Mouse (Mus musculus) hindbrain, embryonic 16.5 days (tissue): ENCODE results near the gene Slco3a1. TPM values are rescaled to one million over a fixed set of nuclear protein-coding genes. Genes with fewer than 3 reads are reported as not detected.

Experiments
- ATAC-seq: fragments of 200-750 bp; cut with Nextera tagmentation; 2 replicates; pipeline ENCODE4 v1.8.0; 2017; ENCODE audit warnings: moderate TSS enrichment, moderate library complexity
- H3K27ac ChIP-seq: fragments of 300-500 bp; sonication (generic); 2 replicates; pipeline ENCODE4 v1.5.1; 2014; ENCODE audit warnings: low read depth, mild to moderate bottlenecking, control low read depth, low read length, moderate library complexity
- H3K27me3 ChIP-seq: fragments of 300-500 bp; sonication (generic); replicated peaks from 2 replicates; pipeline ENCODE4 v1.6.1; 2014; ENCODE audit warnings: low read length; ENCODE audit not compliant: control insufficient read depth, insufficient read depth
- H3K36me3 ChIP-seq: fragments of 300-500 bp; sonication (generic); 2 replicates; pipeline ENCODE4 v1.6.1; 2014; ENCODE audit warnings: mild to moderate bottlenecking, low read length, moderate library complexity, mixed read lengths; ENCODE audit not compliant: control insufficient read depth, insufficient read depth
- H3K4me1 ChIP-seq: fragments of 300-500 bp; sonication (generic); 2 replicates; pipeline ENCODE4 v1.6.1; 2014; ENCODE audit warnings: low read depth, low read length; ENCODE audit not compliant: control insufficient read depth, insufficient read depth
- H3K4me2 ChIP-seq: fragments of 300-500 bp; sonication (generic); 2 replicates; pipeline ENCODE4 v1.6.1; 2014; ENCODE audit warnings: mild to moderate bottlenecking, low read length, control low read depth, moderate library complexity
- H3K4me3 ChIP-seq: fragments of 300-500 bp; sonication (generic); 2 replicates; pipeline ENCODE4 v1.5.1; 2014; ENCODE audit warnings: mild to moderate bottlenecking, low read length, control low read depth, moderate library complexity
- H3K9ac ChIP-seq: fragments of 300-500 bp; sonication (generic); 2 replicates; pipeline ENCODE4 v1.6.1; 2014; ENCODE audit warnings: low read depth, mild to moderate bottlenecking, control low read depth, low read length, moderate library complexity
- H3K9me3 ChIP-seq: fragments of 300-500 bp; sonication (generic); 2 replicates; pipeline ENCODE4 v1.6.1; 2014; ENCODE audit warnings: mild to moderate bottlenecking, low read length, moderate library complexity; ENCODE audit not compliant: control insufficient read depth
- WGBS: fragments of 180-500 bp; shearing (Covaris S2); extraction: QIAGEN DNeasy Blood & Tissue Kit; methylation state at CpG from one replicate; pipeline ENCODE4 v1.1.7; 2014; 5-methylcytosine and 5-hydroxymethylcytosine counted together
- polyA plus RNA-seq: library from polyadenylated mRNA; unstranded; fragments of >200 nt; fragmentation: Nextera tagmentation; extraction: Ambion mirVana; gene quantifications from 2 replicates; pipeline ENCODE4 v1.2.1, GENCODE M21; 2015

The Slco3a1 gene
- polyA plus RNA-seq = 18.9 and 21.0 TPM in 2 replicates

GRCm38 (mm10) chr7:74554608-74555311 is at the start of gene Slco3a1:
TSS of gene Slco3a1 (minus strand) at chr7:74554780.
- peak within 1 kb of the TSS; percentile 92 for H3K27ac ChIP-seq
- no peaks in the 10 kb centered on the region for H3K9me3 ChIP-seq
- H3K9ac ChIP-seq = peak within 1 kb of the TSS; percentile 93
- peak within 1 kb of the TSS; percentile 86 for H3K4me3 ChIP-seq
- H3K4me2 ChIP-seq = peak within 1 kb of the TSS; percentile 91
- peak; percentile 90 for ATAC-seq
- peaks cover 10% of the 10 kb centered on the region for H3K4me1 ChIP-seq
- WGBS = under 1% methylated on average over 57 of the region's 66 CpGs
- no peaks in the 10 kb centered on the region for H3K27me3 ChIP-seq
- H3K36me3 ChIP-seq = no peaks in the 10 kb centered on the region

- no peaks in the 10 kb centered on the region for H3K36me3 ChIP-seq
- no peaks in the 10 kb centered on the region for H3K27me3 ChIP-seq
- H3K27ac ChIP-seq = no peak overlapping the region
- 97% methylated on average over 5 of the region's 5 CpGs for WGBS
- ATAC-seq = no peak
- no peaks in the 10 kb centered on the region for H3K9me3 ChIP-seq
- H3K4me1 ChIP-seq = no peaks in the 10 kb centered on the region
- no peak overlapping the region for H3K4me3 ChIP-seq
- no peak overlapping the region for H3K9ac ChIP-seq
- no peak overlapping the region for H3K4me2 ChIP-seq
Measured at GRCm38 (mm10) chr7:74600996-74601395, 46.4 kb upstream of the Slco3a1 start.

GRCm38 (mm10) chr7:74579411-74579810 is 24.8 kb upstream of the Slco3a1 start:
- no peak overlapping the region for H3K27ac ChIP-seq
- no peak for ATAC-seq
- WGBS = 90% methylated on average over 1 of the region's 1 CpGs

GRCm38 (mm10) chr7:74575678-74576077 is 21.1 kb upstream of the Slco3a1 start:
- no peak for ATAC-seq
- no peaks in the 10 kb centered on the region for H3K4me1 ChIP-seq
- H3K4me2 ChIP-seq = no peak overlapping the region
- H3K36me3 ChIP-seq = no peaks in the 10 kb centered on the region
- no peak overlapping the region for H3K4me3 ChIP-seq
- 66% methylated on average over 3 of the region's 3 CpGs for WGBS
- H3K27me3 ChIP-seq = no peaks in the 10 kb centered on the region
- H3K27ac ChIP-seq = no peak overlapping the region
- H3K9ac ChIP-seq = no peak overlapping the region
- H3K9me3 ChIP-seq = no peaks in the 10 kb centered on the region

More at GRCm38 (mm10) chr7:74579411-74579810, 24.8 kb upstream of the Slco3a1 start:
- Histone ChIP-seq H3K27me3 (no peaks in the 10 kb centered on the region), H3K4me2 (no peak overlapping the region), H3K9me3 (no peaks in the 10 kb centered on the region), H3K4me3 (no peak overlapping the region), H3K9ac (no peak overlapping the region), H3K36me3 (no peaks in the 10 kb centered on the region), H3K4me1 (no peaks in the 10 kb centered on the region)

- peak overlapping the region; percentile 91 for H3K4me2 ChIP-seq
- H3K4me1 ChIP-seq = peaks cover 10% of the 10 kb centered on the region
- peak; percentile 32 for ATAC-seq
- 17% methylated on average over 6 of the region's 6 CpGs for WGBS
- no peaks in the 10 kb centered on the region for H3K36me3 ChIP-seq
- peak overlapping the region; percentile 93 for H3K9ac ChIP-seq
- H3K4me3 ChIP-seq = peak overlapping the region; percentile 86
- no peaks in the 10 kb centered on the region for H3K9me3 ChIP-seq
- peak overlapping the region; percentile 92 for H3K27ac ChIP-seq
- H3K27me3 ChIP-seq = no peaks in the 10 kb centered on the region
Measured at GRCm38 (mm10) chr7:74555416-74555815, 836 bp upstream of the Slco3a1 start.

- H3K4me2 ChIP-seq = peak overlapping the region; percentile 91
- H3K36me3 ChIP-seq = no peaks in the 10 kb centered on the region
- H3K9ac ChIP-seq = peak overlapping the region; percentile 93
- under 1% methylated on average over 42 of the region's 46 CpGs for WGBS
- H3K4me3 ChIP-seq = peak overlapping the region; percentile 86
- peak overlapping the region; percentile 92 for H3K27ac ChIP-seq
- H3K27me3 ChIP-seq = no peaks in the 10 kb centered on the region
- ATAC-seq = peak; percentile 71
- H3K9me3 ChIP-seq = no peaks in the 10 kb centered on the region
- H3K4me1 ChIP-seq = peaks cover 10% of the 10 kb centered on the region
Measured at GRCm38 (mm10) chr7:74554041-74554561, 479 bp downstream of the Slco3a1 start.

- peak overlapping the region; percentile 86 for H3K4me3 ChIP-seq
- no peak overlapping the region for H3K27ac ChIP-seq
- H3K36me3 ChIP-seq = no peaks in the 10 kb centered on the region
- H3K9me3 ChIP-seq = no peaks in the 10 kb centered on the region
- peak overlapping the region; percentile 93; the same call in 1 of the 2 replicates for H3K9ac ChIP-seq
- no peak for ATAC-seq
- peaks cover 10% of the 10 kb centered on the region for H3K4me1 ChIP-seq
- 57% methylated on average over 8 of the region's 8 CpGs for WGBS
- no peaks in the 10 kb centered on the region for H3K27me3 ChIP-seq
- H3K4me2 ChIP-seq = peak overlapping the region; percentile 91
Measured at GRCm38 (mm10) chr7:74553111-74553650, 1.4 kb downstream of the Slco3a1 start.

GRCm38 (mm10) chr7:74552546-74552945 is 2.0 kb downstream of the Slco3a1 start:
- peak overlapping the region; percentile 91 for H3K4me2 ChIP-seq
- WGBS = 52% methylated on average over 4 of the region's 4 CpGs
- ATAC-seq = no peak
- H3K27me3 ChIP-seq = no peaks in the 10 kb centered on the region
- no peak overlapping the region for H3K27ac ChIP-seq
- H3K9ac ChIP-seq = no peak overlapping the region
- H3K4me1 ChIP-seq = peaks cover 10% of the 10 kb centered on the region
- H3K9me3 ChIP-seq = no peaks in the 10 kb centered on the region
- H3K36me3 ChIP-seq = no peaks in the 10 kb centered on the region
- peak overlapping the region; percentile 86 for H3K4me3 ChIP-seq

- Histone ChIP-seq H3K27me3 (no peaks in the 10 kb centered on the region), H3K9ac (no peak overlapping the region), H3K4me1 (peaks cover 10% of the 10 kb centered on the region), H3K4me2 (peak overlapping the region; percentile 91), H3K27ac (no peak overlapping the region), H3K4me3 (peak overlapping the region; percentile 86), H3K9me3 (no peaks in the 10 kb centered on the region), H3K36me3 (no peaks in the 10 kb centered on the region)
- ATAC-seq = no peak
- 23% methylated on average over 2 of the region's 2 CpGs for WGBS
Measured at GRCm38 (mm10) chr7:74552000-74552358, 2.6 kb downstream of the Slco3a1 start.
